Mouse (Mus musculus): ENCODE data around the gene Slc4a10. TPM values are rescaled to one million over a fixed set of nuclear protein-coding genes. Genes with fewer than 3 reads are reported as not detected.

The Slc4a10 gene
- polyA plus RNA-seq, 1 experiment from 2014 or later = 0.27 TPM

- Histone ChIP-seq H3K4me1 (no peaks in the 10 kb centered on the region), H3K36me3 (no peaks in the 10 kb centered on the region), H3K4me2 (no peak overlapping the region), H3K27ac (no peak overlapping the region), H3K9ac (no peak overlapping the region), H3K27me3 (no peaks in the 10 kb centered on the region), H3K4me3 (replicated peaks) (no peak overlapping the region), H3K9me3 (replicated peaks) (no peaks in the 10 kb centered on the region)
- 77% methylated on average over 4 of the region's 4 CpGs for WGBS
- ATAC-seq (replicated peaks; ENCODE audit: low FRiP score) = no peak
These were observed 288.4 kb downstream of the Slc4a10 start for GRCm38 (mm10) chr2:62334397-62335243.

GRCm38 (mm10) chr2:62337086-62337485, 290.8 kb downstream of the Slc4a10 start:
- Histone ChIP-seq H3K36me3 (peaks cover 3% of the 10 kb centered on the region; the same call in 1 of the 2 replicates), H3K9me3 (replicated peaks) (no peaks in the 10 kb centered on the region), H3K4me3 (replicated peaks) (no peak overlapping the region), H3K4me1 (no peaks in the 10 kb centered on the region), H3K27ac (no peak overlapping the region), H3K9ac (no peak overlapping the region), H3K4me2 (no peak overlapping the region), H3K27me3 (no peaks in the 10 kb centered on the region)
- no peak for ATAC-seq (replicated peaks; ENCODE audit: low FRiP score)
- 87% methylated on average over 7 of the region's 7 CpGs for WGBS

- no peak overlapping the region for H3K27ac ChIP-seq
- WGBS = 77% methylated on average over 4 of the region's 4 CpGs
- no peak overlapping the region for H3K9ac ChIP-seq
- H3K36me3 ChIP-seq = peaks cover 3% of the 10 kb centered on the region; the same call in 1 of the 2 replicates
- no peak overlapping the region for H3K4me3 ChIP-seq (replicated peaks)
- H3K4me2 ChIP-seq = no peak overlapping the region
- no peak for ATAC-seq (replicated peaks; ENCODE audit: low FRiP score)
- H3K27me3 ChIP-seq = no peaks in the 10 kb centered on the region
- H3K4me1 ChIP-seq = no peaks in the 10 kb centered on the region
- H3K9me3 ChIP-seq (replicated peaks) = no peaks in the 10 kb centered on the region
These were observed 293.1 kb downstream of the Slc4a10 start for GRCm38 (mm10) chr2:62339222-62339944.

- no peak for ATAC-seq (replicated peaks; ENCODE audit: low FRiP score)
- H3K4me1 ChIP-seq = no peaks in the 10 kb centered on the region
- H3K36me3 ChIP-seq = peaks cover 6% of the 10 kb centered on the region; the same call in 1 of the 2 replicates
- no peak overlapping the region for H3K27ac ChIP-seq
- WGBS = 81% methylated on average over 3 of the region's 3 CpGs
- no peak overlapping the region for H3K4me2 ChIP-seq
- no peak overlapping the region for H3K4me3 ChIP-seq (replicated peaks)
- H3K27me3 ChIP-seq = no peaks in the 10 kb centered on the region
- no peak overlapping the region for H3K9ac ChIP-seq
- no peaks in the 10 kb centered on the region for H3K9me3 ChIP-seq (replicated peaks)
These were observed 294.9 kb downstream of the Slc4a10 start for GRCm38 (mm10) chr2:62341061-62341733.

GRCm38 (mm10) chr2:62341734-62342128, 295.5 kb downstream of the Slc4a10 start:
- Histone ChIP-seq H3K27ac (no peak overlapping the region), H3K27me3 (no peaks in the 10 kb centered on the region), H3K4me2 (no peak overlapping the region), H3K4me1 (no peaks in the 10 kb centered on the region), H3K4me3 (replicated peaks) (no peak overlapping the region), H3K9me3 (replicated peaks) (no peaks in the 10 kb centered on the region), H3K36me3 (peaks cover 6% of the 10 kb centered on the region; the same call in 1 of the 2 replicates), H3K9ac (no peak overlapping the region)
- no peak for ATAC-seq (replicated peaks; ENCODE audit: low FRiP score)
- WGBS = 60% methylated on average over 14 of the region's 14 CpGs

GRCm38 (mm10) chr2:62344367-62344766, 298.1 kb downstream of the Slc4a10 start:
- Histone ChIP-seq H3K4me3 (replicated peaks) (no peak overlapping the region), H3K9ac (no peak overlapping the region), H3K9me3 (replicated peaks) (no peaks in the 10 kb centered on the region), H3K36me3 (peaks cover 10% of the 10 kb centered on the region), H3K27me3 (no peaks in the 10 kb centered on the region), H3K27ac (no peak overlapping the region), H3K4me1 (no peaks in the 10 kb centered on the region), H3K4me2 (no peak overlapping the region)
- WGBS = 50% methylated on average over 6 of the region's 6 CpGs
- no peak for ATAC-seq (replicated peaks; ENCODE audit: low FRiP score)

- WGBS = 10% methylated on average over 1 of the region's 1 CpGs
- no peak overlapping the region for H3K9ac ChIP-seq
- H3K27ac ChIP-seq = no peak overlapping the region
- no peaks in the 10 kb centered on the region for H3K27me3 ChIP-seq
- no peaks in the 10 kb centered on the region for H3K9me3 ChIP-seq (replicated peaks)
- no peak for ATAC-seq (replicated peaks; ENCODE audit: low FRiP score)
- no peak overlapping the region for H3K4me2 ChIP-seq
- peaks cover 12% of the 10 kb centered on the region for H3K36me3 ChIP-seq
- no peak overlapping the region for H3K4me3 ChIP-seq (replicated peaks)
- no peaks in the 10 kb centered on the region for H3K4me1 ChIP-seq
These were observed 300.5 kb downstream of the Slc4a10 start for GRCm38 (mm10) chr2:62346771-62347170.

- 93% methylated on average over 9 of the region's 9 CpGs for WGBS
- no peak for ATAC-seq (replicated peaks; ENCODE audit: low FRiP score)
- Histone ChIP-seq H3K4me3 (replicated peaks) (no peak overlapping the region), H3K4me2 (no peak overlapping the region), H3K9ac (no peak overlapping the region), H3K36me3 (peaks cover 10% of the 10 kb centered on the region), H3K27ac (no peak overlapping the region), H3K27me3 (no peaks in the 10 kb centered on the region), H3K4me1 (no peaks in the 10 kb centered on the region), H3K9me3 (replicated peaks) (no peaks in the 10 kb centered on the region)
These were observed 301.5 kb downstream of the Slc4a10 start for GRCm38 (mm10) chr2:62347762-62348161.

- H3K4me1 ChIP-seq = no peaks in the 10 kb centered on the region
- no peaks in the 10 kb centered on the region for H3K27me3 ChIP-seq
- 69% methylated on average over 3 of the region's 3 CpGs for WGBS
- no peak overlapping the region for H3K4me2 ChIP-seq
- peaks cover 11% of the 10 kb centered on the region for H3K36me3 ChIP-seq
- H3K9ac ChIP-seq = no peak overlapping the region
- no peak overlapping the region for H3K27ac ChIP-seq
- H3K9me3 ChIP-seq (replicated peaks) = no peaks in the 10 kb centered on the region
- ATAC-seq (replicated peaks; ENCODE audit: low FRiP score) = no peak
- no peak overlapping the region for H3K4me3 ChIP-seq (replicated peaks)
These were observed 305.8 kb downstream of the Slc4a10 start for GRCm38 (mm10) chr2:62352035-62352434.

- no peak overlapping the region for H3K27ac ChIP-seq
- no peak overlapping the region for H3K4me2 ChIP-seq
- no peak for ATAC-seq (replicated peaks; ENCODE audit: low FRiP score)
- peaks cover 10% of the 10 kb centered on the region; the same call in 1 of the 2 replicates for H3K36me3 ChIP-seq
- H3K27me3 ChIP-seq = no peaks in the 10 kb centered on the region
- no peaks in the 10 kb centered on the region for H3K9me3 ChIP-seq (replicated peaks)
- H3K9ac ChIP-seq = no peak overlapping the region
- H3K4me3 ChIP-seq (replicated peaks) = no peak overlapping the region
- no peaks in the 10 kb centered on the region for H3K4me1 ChIP-seq
- WGBS = 68% methylated on average over 6 of the region's 6 CpGs
These were observed 309.5 kb downstream of the Slc4a10 start for GRCm38 (mm10) chr2:62355766-62356165.

GRCm38 (mm10) chr2:62356606-62357005, 310.3 kb downstream of the Slc4a10 start:
- H3K4me1 ChIP-seq = no peaks in the 10 kb centered on the region
- H3K4me2 ChIP-seq = no peak overlapping the region
- H3K9ac ChIP-seq = no peak overlapping the region
- ATAC-seq (replicated peaks; ENCODE audit: low FRiP score) = no peak
- 0 out of 2 replicates have a peak, but pooled peaks cover 7% of the 10 kb centered on the region for H3K36me3 ChIP-seq
- no peaks in the 10 kb centered on the region for H3K27me3 ChIP-seq
- no peaks in the 10 kb centered on the region for H3K9me3 ChIP-seq (replicated peaks)
- no peak overlapping the region for H3K4me3 ChIP-seq (replicated peaks)
- no peak overlapping the region for H3K27ac ChIP-seq
- WGBS = 80% methylated on average over 14 of the region's 14 CpGs

- no peaks in the 10 kb centered on the region for H3K9me3 ChIP-seq (replicated peaks)
- H3K4me1 ChIP-seq = no peaks in the 10 kb centered on the region
- no peak for ATAC-seq (replicated peaks; ENCODE audit: low FRiP score)
- WGBS = 83% methylated on average over 7 of the region's 7 CpGs
- no peak overlapping the region for H3K4me3 ChIP-seq (replicated peaks)
- no peak overlapping the region for H3K9ac ChIP-seq
- no peak overlapping the region for H3K4me2 ChIP-seq
- H3K27me3 ChIP-seq = no peaks in the 10 kb centered on the region
- no peak overlapping the region for H3K27ac ChIP-seq
- H3K36me3 ChIP-seq = 0 out of 2 replicates have a peak, but pooled peaks cover 7% of the 10 kb centered on the region
These were observed 311.0 kb downstream of the Slc4a10 start for GRCm38 (mm10) chr2:62357259-62357658.
